In the genomic region with DNA sequence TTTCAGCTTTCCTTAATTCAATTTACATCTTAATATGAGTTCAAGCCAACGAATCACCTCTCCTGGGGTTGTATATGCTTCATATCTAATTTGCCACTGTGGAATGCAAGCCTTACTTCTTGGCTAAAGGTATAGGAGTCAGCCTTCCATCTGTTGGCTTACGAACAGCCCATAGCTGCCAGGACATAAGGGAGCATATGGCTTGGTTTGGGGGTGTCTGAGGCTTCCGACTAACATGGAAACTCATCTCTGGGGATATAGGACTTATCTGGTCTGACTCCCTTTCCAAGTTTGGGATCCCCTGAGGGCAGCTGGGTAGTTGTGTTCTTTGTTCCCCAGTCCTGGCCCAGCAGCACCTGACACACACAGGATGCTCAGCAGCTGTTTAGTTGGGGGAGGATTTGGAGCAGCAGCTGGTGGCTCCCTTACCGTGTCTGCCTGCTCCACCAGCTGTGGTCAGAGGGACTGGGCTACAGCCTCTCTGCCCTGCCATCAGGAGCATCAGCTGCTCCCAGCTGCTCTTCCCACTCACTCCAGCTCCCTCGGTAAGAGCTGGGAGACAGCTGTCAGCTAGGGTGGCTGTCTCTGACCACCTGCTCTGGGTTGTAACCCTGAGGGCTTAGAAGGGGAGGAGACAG, we compare ENCODE assay signal across 8 mouse cellular contexts. TPM values are rescaled to one million over a fixed set of nuclear protein-coding genes. Genes with fewer than 3 reads are reported as not detected.
A peak's percentile ranks its signal among the peaks of the same experiment; 100 is the strongest.
DNase-seq lines count a peak whose midpoint lies in the region; ATAC-seq lines count a peak whose summit lies in the region.

No protein-coding gene starts in this region.

- peak; percentile 22 for DNase-seq in embryo, embryonic 10 days (ENCODE audit: low spot score)
- no peak for DNase-seq in embryo, embryonic 9.5 days (ENCODE audit: extremely low spot score)
- DNase-seq in neural tube, embryonic 10.5 days (ENCODE audit: extremely low spot score, low spot score) = peak; percentile 47
- DNase-seq in testis, postnatal 10 days (ENCODE audit: low spot score) = peak; percentile 52
- DNase-seq in right cerebral cortex, postnatal 36 days (ENCODE audit: low spot score in 2 of 2) = no peak

- no peaks in the 10 kb centered on the region for H3K27me3 ChIP-seq in neural tube, embryonic 15.5 days (replicated peaks)
- no peaks in the 10 kb centered on the region for H3K27me3 ChIP-seq in limb, embryonic 12.5 days

- H3K9ac ChIP-seq in neural tube, embryonic 15.5 days (replicated peaks) = no peak overlapping the region
- H3K9ac ChIP-seq in limb, embryonic 12.5 days (replicated peaks) = no peak overlapping the region

- no peak overlapping the region for H3K4me3 ChIP-seq in neural tube, embryonic 15.5 days (replicated peaks)
- no peak overlapping the region for H3K4me3 ChIP-seq in limb, embryonic 12.5 days (replicated peaks)

- no peak overlapping the region for H3K4me2 ChIP-seq in neural tube, embryonic 15.5 days
- H3K4me2 ChIP-seq in limb, embryonic 12.5 days = no peak overlapping the region

- H3K36me3 ChIP-seq in neural tube, embryonic 15.5 days = no peaks in the 10 kb centered on the region
- peaks cover 17% of the 10 kb centered on the region for H3K36me3 ChIP-seq in limb, embryonic 12.5 days

- no peaks in the 10 kb centered on the region for H3K9me3 ChIP-seq in neural tube, embryonic 15.5 days (replicated peaks)
- H3K9me3 ChIP-seq in limb, embryonic 12.5 days = no peaks in the 10 kb centered on the region

- 46% methylated on average over 5 of the region's 5 CpGs for WGBS in neural tube, embryonic 15.5 days
- 61% methylated on average over 5 of the region's 5 CpGs for WGBS in limb, embryonic 12.5 days

- H3K4me1 ChIP-seq in neural tube, embryonic 15.5 days = peaks cover 13% of the 10 kb centered on the region
- H3K4me1 ChIP-seq in limb, embryonic 12.5 days (replicated peaks) = peaks cover 22% of the 10 kb centered on the region

- no peak for ATAC-seq in neural tube, embryonic 15.5 days (ENCODE audit: low FRiP score)
- peak; percentile 64 for ATAC-seq in limb, embryonic 12.5 days (ENCODE audit: insufficient number of reproducible peaks, insufficient read depth, low FRiP score, low TSS enrichment, low read depth)
- no peak for ATAC-seq in granulocyte monocyte progenitor cell, adult 5-6 weeks (replicated peaks; ENCODE audit: poor library complexity, severe bottlenecking)

- no peak overlapping the region for H3K27ac ChIP-seq in neural tube, embryonic 15.5 days (replicated peaks)
- no peak overlapping the region for H3K27ac ChIP-seq in limb, embryonic 12.5 days

RNA-seq across cellular contexts. Expression of gene Olfml2b, which starts 11.1 kb away (rescaled TPM):
- polyA plus RNA-seq in neural tube, embryonic 15.5 days (2015; fragmentation: Nextera tagmentation; extraction: Ambion mirVana) = 7.0 and 8.0 TPM in 2 replicates
- 25.3 and 29.2 TPM in 2 replicates for polyA plus RNA-seq in limb, embryonic 12.5 days (2016; fragmentation: Nextera tagmentation; extraction: Ambion mirVana)
- not detected in 2 replicates for total RNA-seq in granulocyte monocyte progenitor cell, adult 5-6 weeks (2014; fragmentation: Nextera tagmentation)
- total RNA-seq in granulocyte monocyte progenitor cell, adult 5-6 weeks (2017) = 0.90 and 1.1 TPM in 2 replicates

Comparison
In these comparisons a context has a peak if more than half of its experiments do, and no peak if none do; other contexts are left out.
1. DNase-seq: peak in embryo, embryonic 10 days (single experiment), neural tube, embryonic 10.5 days (single experiment) and testis, postnatal 10 days (single experiment); none in embryo, embryonic 9.5 days (single experiment) and right cerebral cortex, postnatal 36 days (0 of 2).